Comparison of ENCODE assay signal across 16 mouse cellular contexts in the genomic region with DNA sequence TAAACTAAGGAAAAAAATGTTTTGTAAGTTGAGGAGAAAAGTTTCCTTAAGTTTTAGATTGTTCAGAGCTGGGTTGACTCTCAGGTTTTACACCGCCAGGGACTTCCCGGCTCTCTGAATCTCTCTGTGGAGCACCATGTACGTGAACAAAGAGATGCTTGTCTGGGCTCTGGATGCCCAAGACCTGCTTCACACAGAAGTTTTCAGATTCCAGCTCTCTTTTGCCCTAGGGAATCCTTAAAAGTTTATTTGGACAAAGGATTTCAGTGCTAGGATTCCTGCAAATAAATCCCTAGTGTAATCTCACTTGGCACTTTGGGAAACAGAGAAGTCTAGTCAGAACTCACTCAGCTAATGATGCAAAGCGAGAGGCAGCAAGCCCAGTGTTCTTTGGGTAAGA. TPM values are rescaled to one million over a fixed set of nuclear protein-coding genes. Genes with fewer than 3 reads are reported as not detected.
DNase-seq lines count a peak whose midpoint lies in the region; ATAC-seq and TF ChIP-seq lines count a peak whose summit lies in the region.
"Had no signal": no experiment of that assay in that cellular context is flagged by ENCODE, and none has a peak within 500 bp of the region (broad histone marks: within the 10 kb centered on the region; RNA-seq: fewer than 3 reads in every experiment).

No protein-coding gene starts in this region.

- no peaks in the 10 kb centered on the region for H3K36me3 ChIP-seq in forebrain, postnatal 0 days (ENCODE audit: insufficient read depth)
- H3K36me3 ChIP-seq in forebrain, embryonic 16.5 days (ENCODE audit: control insufficient read depth, insufficient read depth), result no peaks in the 10 kb centered on the region
- H3K36me3 ChIP-seq in embryonic facial prominence, embryonic 12.5 days, result no peaks in the 10 kb centered on the region
- no peaks in the 10 kb centered on the region for H3K36me3 ChIP-seq in hindbrain, postnatal 0 days (ENCODE audit: insufficient read depth, low read length)
- no peaks in the 10 kb centered on the region for H3K36me3 ChIP-seq in midbrain, postnatal 0 days (ENCODE audit: insufficient read depth, low read length)
- H3K36me3 ChIP-seq: G1E had no signal

- no peak overlapping the region for H3K4me3 ChIP-seq in forebrain, postnatal 0 days (ENCODE audit: low read depth, low read length)
- H3K4me3 ChIP-seq in forebrain, embryonic 16.5 days (replicated peaks; ENCODE audit: low read length), result no peak overlapping the region
- H3K4me3 ChIP-seq in embryonic facial prominence, embryonic 12.5 days, result no peak overlapping the region
- H3K4me3 ChIP-seq in hindbrain, postnatal 0 days (ENCODE audit: low read length), result no peak overlapping the region
- H3K4me3 ChIP-seq in midbrain, postnatal 0 days (ENCODE audit: low read depth, low read length), result no peak overlapping the region
- H3K4me3 ChIP-seq: megakaryocyte, embryonic 14.5 days had no signal

- peak overlapping the region; percentile 72 for H3K27ac ChIP-seq in forebrain, postnatal 0 days (ENCODE audit: low read depth, low read length)
- no peak overlapping the region; the same call in 1 of the 2 replicates for H3K27ac ChIP-seq in forebrain, embryonic 16.5 days (ENCODE audit: low read length)
- peak overlapping the region; percentile 80 for H3K27ac ChIP-seq in embryonic facial prominence, embryonic 12.5 days
- H3K27ac ChIP-seq in hindbrain, postnatal 0 days, result 0 out of 2 replicates have a peak overlapping the region, but pooled peaks have one; percentile 76
- peak overlapping the region; percentile 77 for H3K27ac ChIP-seq in midbrain, postnatal 0 days (ENCODE audit: low read depth, low read length)

- DNase-seq in forebrain, postnatal 0 days, result no peak
- no peak for DNase-seq in hindbrain, postnatal 0 days (ENCODE audit: low spot score)
- DNase-seq in midbrain, postnatal 0 days (ENCODE audit: low spot score), result no peak
- DNase-seq in ovary, postnatal 14 days (ENCODE audit: low spot score), result no peak
- DNase-seq in urinary bladder, adult 18-20 months (ENCODE audit: low spot score in 2 of 2), result no peak
- DNase-seq: cerebellum, adult 9-10 months; heart, postnatal 10 days; kidney, adult 18-20 months; lung, adult 18-20 months; right cerebral cortex, postnatal 25 days had no signal

- H3K27me3 ChIP-seq in forebrain, postnatal 0 days (ENCODE audit: insufficient read depth, low read length), result no peaks in the 10 kb centered on the region
- no peaks in the 10 kb centered on the region for H3K27me3 ChIP-seq in forebrain, embryonic 16.5 days (replicated peaks; ENCODE audit: control insufficient read depth, insufficient read depth, low read length)
- H3K27me3 ChIP-seq in embryonic facial prominence, embryonic 12.5 days, result no peaks in the 10 kb centered on the region
- no peaks in the 10 kb centered on the region for H3K27me3 ChIP-seq in hindbrain, postnatal 0 days (ENCODE audit: insufficient read depth, low read length)
- no peaks in the 10 kb centered on the region for H3K27me3 ChIP-seq in midbrain, postnatal 0 days (ENCODE audit: insufficient read depth, low read length)

- H3K9ac ChIP-seq in forebrain, postnatal 0 days, result no peak overlapping the region
- H3K9ac ChIP-seq in forebrain, embryonic 16.5 days (replicated peaks; ENCODE audit: low read depth, low read length), result no peak overlapping the region
- no peak overlapping the region for H3K9ac ChIP-seq in embryonic facial prominence, embryonic 12.5 days
- H3K9ac ChIP-seq in hindbrain, postnatal 0 days (replicated peaks; ENCODE audit: low read length), result no peak overlapping the region
- H3K9ac ChIP-seq in midbrain, postnatal 0 days (replicated peaks; ENCODE audit: low read length, poor library complexity, severe bottlenecking), result no peak overlapping the region

- H3K4me1 ChIP-seq in forebrain, postnatal 0 days (ENCODE audit: insufficient read depth), result peaks cover 14% of the 10 kb centered on the region; the same call in 1 of the 2 replicates
- H3K4me1 ChIP-seq in forebrain, embryonic 16.5 days (replicated peaks; ENCODE audit: control insufficient read depth, insufficient read depth, low read length), result peaks cover 32% of the 10 kb centered on the region
- peaks cover 43% of the 10 kb centered on the region for H3K4me1 ChIP-seq in embryonic facial prominence, embryonic 12.5 days
- no peaks in the 10 kb centered on the region for H3K4me1 ChIP-seq in hindbrain, postnatal 0 days (ENCODE audit: insufficient read depth, low read length)
- no peaks in the 10 kb centered on the region for H3K4me1 ChIP-seq in midbrain, postnatal 0 days (ENCODE audit: insufficient read depth, low read length)

- no peak for ATAC-seq in forebrain, postnatal 0 days
- ATAC-seq in forebrain, embryonic 16.5 days, result no peak
- no peak for ATAC-seq in embryonic facial prominence, embryonic 12.5 days (ENCODE audit: insufficient number of reproducible peaks, insufficient read depth, low FRiP score, low TSS enrichment)
- no peak for ATAC-seq in hindbrain, postnatal 0 days
- ATAC-seq in midbrain, postnatal 0 days (ENCODE audit: low FRiP score), result no peak
- ATAC-seq in cerebellum, adult (ENCODE audit: insufficient number of reproducible peaks, low FRiP score, low TSS enrichment), result no peak

- no peak for TF ChIP-seq CTCF in forebrain, postnatal 0 days (IDR thresholded peaks at IDR 0.05; ENCODE audit: low read depth)
- no peak for TF ChIP-seq CTCF in hindbrain, postnatal 0 days (IDR thresholded peaks at IDR 0.05; ENCODE audit: low read depth)
- TF ChIP-seq CTCF in midbrain, postnatal 0 days (IDR thresholded peaks at IDR 0.05), result no peak

- no peaks in the 10 kb centered on the region for H3K9me3 ChIP-seq in forebrain, postnatal 0 days (ENCODE audit: low read length)
- no peaks in the 10 kb centered on the region for H3K9me3 ChIP-seq in forebrain, embryonic 16.5 days (ENCODE audit: control insufficient read depth, low read length)
- no peaks in the 10 kb centered on the region for H3K9me3 ChIP-seq in embryonic facial prominence, embryonic 12.5 days
- H3K9me3 ChIP-seq in hindbrain, postnatal 0 days (ENCODE audit: low read length), result no peaks in the 10 kb centered on the region
- H3K9me3 ChIP-seq in midbrain, postnatal 0 days (ENCODE audit: low read length), result no peaks in the 10 kb centered on the region
- H3K9me3 ChIP-seq: G1E; megakaryocyte, embryonic 14.5 days had no signal

- WGBS in forebrain, postnatal 0 days, result 46% methylated on average over 4 of the region's 4 CpGs
- 65% methylated on average over 4 of the region's 4 CpGs for WGBS in forebrain, embryonic 16.5 days
- WGBS in embryonic facial prominence, embryonic 12.5 days, result 17% methylated on average over 4 of the region's 4 CpGs
- 54% methylated on average over 4 of the region's 4 CpGs for WGBS in hindbrain, postnatal 0 days
- 47% methylated on average over 4 of the region's 4 CpGs for WGBS in midbrain, postnatal 0 days

- peak overlapping the region; percentile 11; the same call in 1 of the 2 replicates for H3K4me2 ChIP-seq in forebrain, postnatal 0 days (ENCODE audit: low read depth)
- no peak overlapping the region for H3K4me2 ChIP-seq in forebrain, embryonic 16.5 days (ENCODE audit: low read length)
- no peak overlapping the region for H3K4me2 ChIP-seq in embryonic facial prominence, embryonic 12.5 days (replicated peaks)
- H3K4me2 ChIP-seq in hindbrain, postnatal 0 days (ENCODE audit: low read depth, low read length), result no peak overlapping the region
- H3K4me2 ChIP-seq in midbrain, postnatal 0 days (ENCODE audit: low read depth, low read length, poor library complexity, severe bottlenecking), result no peak overlapping the region

RNA-seq across cellular contexts. Expression of gene Ttc30a1, which starts 7.9 kb away (rescaled TPM):
- 10.8 and 10.9 TPM in 2 replicates for total RNA-seq in forebrain, postnatal 0 days (2014; rRNA removed)
- polyA plus RNA-seq in forebrain, postnatal 0 days (2015; fragmentation: Nextera tagmentation; extraction: Ambion mirVana), result 3.9 and 4.8 TPM in 2 replicates
- polyA plus RNA-seq in forebrain, embryonic 16.5 days (2015; fragmentation: Nextera tagmentation; extraction: Ambion mirVana), result 7.4 and 8.4 TPM in 2 replicates
- 8.8 and 10.6 TPM in 2 replicates for polyA plus RNA-seq in embryonic facial prominence, embryonic 12.5 days (2016; fragmentation: Nextera tagmentation; extraction: Ambion mirVana)
- 8.9 and 11.4 TPM in 2 replicates for total RNA-seq in hindbrain, postnatal 0 days (2014; rRNA removed)
- polyA plus RNA-seq in hindbrain, postnatal 0 days (2015; fragmentation: Nextera tagmentation; extraction: Ambion mirVana), result 4.6 and 4.8 TPM in 2 replicates
- 12.3 and 12.7 TPM in 2 replicates for total RNA-seq in midbrain, postnatal 0 days (2014; rRNA removed)
- polyA plus RNA-seq in midbrain, postnatal 0 days (2015; fragmentation: Nextera tagmentation; extraction: Ambion mirVana), result 5.2 and 5.5 TPM in 2 replicates
- total RNA-seq: G1E had no signal
- polyA plus RNA-seq: G1E had no signal

RNA-seq across cellular contexts. Expression of gene Ttc30a2, which starts 11.7 kb away (rescaled TPM):
- total RNA-seq in forebrain, postnatal 0 days (2014; rRNA removed), result 0.81 and 0.92 TPM in 2 replicates
- 0.21 and 0.24 TPM in 2 replicates for polyA plus RNA-seq in forebrain, postnatal 0 days (2015; fragmentation: Nextera tagmentation; extraction: Ambion mirVana)
- 0.67 and 0.98 TPM in 2 replicates for polyA plus RNA-seq in forebrain, embryonic 16.5 days (2015; fragmentation: Nextera tagmentation; extraction: Ambion mirVana)
- polyA plus RNA-seq in embryonic facial prominence, embryonic 12.5 days (2016; fragmentation: Nextera tagmentation; extraction: Ambion mirVana), result 0.40 and 0.52 TPM in 2 replicates
- 0.86 and 1.9 TPM in 2 replicates for total RNA-seq in hindbrain, postnatal 0 days (2014; rRNA removed)
- 0.19 and 0.38 TPM in 2 replicates for polyA plus RNA-seq in hindbrain, postnatal 0 days (2015; fragmentation: Nextera tagmentation; extraction: Ambion mirVana)
- total RNA-seq in midbrain, postnatal 0 days (2014; rRNA removed), result 1.1 and 1.9 TPM in 2 replicates
- polyA plus RNA-seq in midbrain, postnatal 0 days (2015; fragmentation: Nextera tagmentation; extraction: Ambion mirVana), result 0.36 and 0.39 TPM in 2 replicates
- total RNA-seq: granulocyte monocyte progenitor cell, adult 5-6 weeks had no signal
- polyA plus RNA-seq: G1E had no signal

RNA-seq across cellular contexts. Expression of gene Ttc30b, which starts 51.3 kb away (rescaled TPM):
- 27.2 and 27.4 TPM in 2 replicates for total RNA-seq in forebrain, postnatal 0 days (2014; rRNA removed)
- polyA plus RNA-seq in forebrain, postnatal 0 days (2015; fragmentation: Nextera tagmentation; extraction: Ambion mirVana), result 17.8 and 20.6 TPM in 2 replicates
- polyA plus RNA-seq in forebrain, embryonic 16.5 days (2015; fragmentation: Nextera tagmentation; extraction: Ambion mirVana), result 19.6 and 22.0 TPM in 2 replicates
- 7.5 and 9.7 TPM in 2 replicates for polyA plus RNA-seq in embryonic facial prominence, embryonic 12.5 days (2016; fragmentation: Nextera tagmentation; extraction: Ambion mirVana)
- 30.9 and 33.9 TPM in 2 replicates for total RNA-seq in hindbrain, postnatal 0 days (2014; rRNA removed)
- polyA plus RNA-seq in hindbrain, postnatal 0 days (2015; fragmentation: Nextera tagmentation; extraction: Ambion mirVana), result 16.3 and 19.2 TPM in 2 replicates
- total RNA-seq in midbrain, postnatal 0 days (2014; rRNA removed), result 29.1 and 30.8 TPM in 2 replicates
- polyA plus RNA-seq in midbrain, postnatal 0 days (2015; fragmentation: Nextera tagmentation; extraction: Ambion mirVana), result 18.7 and 19.3 TPM in 2 replicates
